Mouse (Mus musculus) ES-Bruce4 (cell line): ENCODE measurements at regions not wholly inside any gene's neighbourhood (a gene's known extent, or its start where the extent isn't known, plus 50 kb on each side); places are given as distances from the start of the nearest gene placed in this dataset.

Experiments
- CTCF ChIP-seq: IDR thresholded peaks from one replicate; pipeline ENCODE4 v1.8.1; 2011; ENCODE audit warnings: low read depth, low read length
- EP300 ChIP-seq: IDR thresholded peaks from 2 replicates; pipeline ENCODE4 v1.6.1; 2011; ENCODE audit warnings: low read depth, low read length; ENCODE audit not compliant: insufficient read depth

GRCm38 (mm10) chr11:111671865-111672264 lies 605.9 kb downstream of the Kcnj2 start:
- TF ChIP-seq EP300 (no peak), CTCF (no peak)
